14 mouse cellular contexts compared by ENCODE assay signal in genomic region chr11:58211682-58212067, GRCm38 (mm10). TPM values are rescaled to one million over a fixed set of nuclear protein-coding genes. Genes with fewer than 3 reads are reported as not detected.
DNase-seq lines count a peak whose midpoint lies in the region; ATAC-seq and TF ChIP-seq lines count a peak whose summit lies in the region.
"Had no signal": no experiment of that assay in that cellular context is flagged by ENCODE, and none has a peak within 500 bp of the region (broad histone marks: within the 10 kb centered on the region; RNA-seq: fewer than 3 reads in every experiment).

No protein-coding gene starts in this region.

- no peaks in the 10 kb centered on the region for H3K9me3 ChIP-seq in embryonic facial prominence, embryonic 13.5 days
- H3K9me3 ChIP-seq in embryonic facial prominence, embryonic 10.5 days, result no peaks in the 10 kb centered on the region
- no peaks in the 10 kb centered on the region for H3K9me3 ChIP-seq in intestine, postnatal 0 days (ENCODE audit: control insufficient read depth)
- no peaks in the 10 kb centered on the region for H3K9me3 ChIP-seq in intestine, embryonic 15.5 days
- no peaks in the 10 kb centered on the region for H3K9me3 ChIP-seq in liver, embryonic 13.5 days (replicated peaks)
- H3K9me3 ChIP-seq: embryonic facial prominence, embryonic 12.5 days had no signal

- DNase-seq in embryonic facial prominence, embryonic 10.5 days (ENCODE audit: low spot score), result no peak
- no peak for DNase-seq in liver, embryonic 13.5 days
- DNase-seq in layer of hippocampus, adult 18-20 months (ENCODE audit: low spot score in 2 of 2), result no peak
- DNase-seq in spleen, postnatal 4 days (ENCODE audit: low spot score in 2 of 2), result no peak
- DNase-seq: adrenal gland, adult 8-10 months; cerebellum, adult 11-12 months; heart, postnatal 36 days; kidney, postnatal 25 days; lung, postnatal 10 days had no signal

- no peak for ATAC-seq in embryonic facial prominence, embryonic 13.5 days (ENCODE audit: insufficient number of reproducible peaks, insufficient read depth, low FRiP score, low TSS enrichment, low read depth)
- no peak for ATAC-seq in intestine, postnatal 0 days
- ATAC-seq in intestine, embryonic 15.5 days, result no peak
- ATAC-seq in CD4-positive, CD25-positive, alpha-beta regulatory T cell, adult 4 months, result peak; percentile 53
- no peak for ATAC-seq in liver, embryonic 13.5 days (ENCODE audit: low read depth)

- H3K4me3 ChIP-seq in embryonic facial prominence, embryonic 13.5 days, result no peak overlapping the region
- H3K4me3 ChIP-seq in embryonic facial prominence, embryonic 10.5 days, result no peak overlapping the region
- H3K4me3 ChIP-seq in intestine, postnatal 0 days (ENCODE audit: low read depth, low read length), result no peak overlapping the region
- no peak overlapping the region for H3K4me3 ChIP-seq in intestine, embryonic 15.5 days (replicated peaks)
- no peak overlapping the region for H3K4me3 ChIP-seq in liver, embryonic 13.5 days (replicated peaks)
- H3K4me3 ChIP-seq: embryonic facial prominence, embryonic 12.5 days had no signal

- H3K4me2 ChIP-seq in embryonic facial prominence, embryonic 13.5 days, result no peak overlapping the region
- H3K4me2 ChIP-seq in intestine, postnatal 0 days (replicated peaks; ENCODE audit: low read depth), result peak overlapping the region; percentile 35; the same call in 1 of the 2 replicates
- H3K4me2 ChIP-seq in intestine, embryonic 15.5 days (replicated peaks), result no peak overlapping the region
- H3K4me2 ChIP-seq in liver, embryonic 13.5 days, result peak overlapping the region; percentile 23; the same call in 1 of the 2 replicates
- H3K4me2 ChIP-seq: embryonic facial prominence, embryonic 12.5 days had no signal

- peaks cover 10% of the 10 kb centered on the region for H3K4me1 ChIP-seq in embryonic facial prominence, embryonic 13.5 days
- H3K4me1 ChIP-seq in embryonic facial prominence, embryonic 10.5 days, result peaks cover 25% of the 10 kb centered on the region
- H3K4me1 ChIP-seq in intestine, postnatal 0 days (replicated peaks; ENCODE audit: control insufficient read depth, insufficient read depth, low read length), result 0 out of 2 replicates have a peak, but pooled peaks cover 6% of the 10 kb centered on the region
- H3K4me1 ChIP-seq in intestine, embryonic 15.5 days (replicated peaks), result no peaks in the 10 kb centered on the region
- peaks cover 59% of the 10 kb centered on the region for H3K4me1 ChIP-seq in liver, embryonic 13.5 days (replicated peaks)

- peak overlapping the region; percentile 44; the same call in 1 of the 2 replicates for H3K9ac ChIP-seq in embryonic facial prominence, embryonic 13.5 days
- H3K9ac ChIP-seq in intestine, postnatal 0 days (ENCODE audit: low read depth, low read length), result no peak overlapping the region
- no peak overlapping the region for H3K9ac ChIP-seq in intestine, embryonic 15.5 days
- H3K9ac ChIP-seq in liver, embryonic 13.5 days, result peak overlapping the region; percentile 42; the same call in 1 of the 2 replicates
- H3K9ac ChIP-seq: embryonic facial prominence, embryonic 12.5 days had no signal

- 11% methylated on average over 2 of the region's 2 CpGs for WGBS in embryonic facial prominence, embryonic 13.5 days
- WGBS in embryonic facial prominence, embryonic 10.5 days, result 13% methylated on average over 2 of the region's 2 CpGs
- WGBS in intestine, postnatal 0 days, result 29% methylated on average over 2 of the region's 2 CpGs
- 32% methylated on average over 2 of the region's 2 CpGs for WGBS in intestine, embryonic 15.5 days
- 47% methylated on average over 2 of the region's 2 CpGs for WGBS in liver, embryonic 13.5 days (ENCODE audit: insufficient replicate concordance)

- no peaks in the 10 kb centered on the region for H3K36me3 ChIP-seq in embryonic facial prominence, embryonic 13.5 days
- H3K36me3 ChIP-seq in embryonic facial prominence, embryonic 10.5 days (replicated peaks), result no peaks in the 10 kb centered on the region
- peaks cover 9% of the 10 kb centered on the region; the same call in 1 of the 2 replicates for H3K36me3 ChIP-seq in intestine, postnatal 0 days (ENCODE audit: control insufficient read depth, insufficient read depth)
- 0 out of 2 replicates have a peak, but pooled peaks cover 2% of the 10 kb centered on the region for H3K36me3 ChIP-seq in intestine, embryonic 15.5 days
- no peaks in the 10 kb centered on the region for H3K36me3 ChIP-seq in liver, embryonic 13.5 days
- H3K36me3 ChIP-seq: embryonic facial prominence, embryonic 12.5 days had no signal

- H3K27ac ChIP-seq in embryonic facial prominence, embryonic 13.5 days, result no peak overlapping the region
- no peak overlapping the region for H3K27ac ChIP-seq in embryonic facial prominence, embryonic 10.5 days (replicated peaks)
- H3K27ac ChIP-seq in intestine, postnatal 0 days (ENCODE audit: low read depth, low read length), result no peak overlapping the region
- H3K27ac ChIP-seq in intestine, embryonic 15.5 days, result no peak overlapping the region
- peak overlapping the region; percentile 65 for H3K27ac ChIP-seq in liver, embryonic 13.5 days
- H3K27ac ChIP-seq: embryonic facial prominence, embryonic 12.5 days had no signal

- TF ChIP-seq CTCF in intestine, postnatal 0 days (IDR thresholded peaks at IDR 0.05; ENCODE audit: low read depth), result no peak

- H3K27me3 ChIP-seq in embryonic facial prominence, embryonic 13.5 days, result no peaks in the 10 kb centered on the region
- H3K27me3 ChIP-seq in embryonic facial prominence, embryonic 10.5 days (replicated peaks; ENCODE audit: low read depth, poor library complexity, severe bottlenecking), result no peaks in the 10 kb centered on the region; the same call in 1 of the 2 replicates
- no peaks in the 10 kb centered on the region for H3K27me3 ChIP-seq in intestine, postnatal 0 days (replicated peaks; ENCODE audit: control insufficient read depth, insufficient read depth, low read length)
- H3K27me3 ChIP-seq in intestine, embryonic 15.5 days (replicated peaks), result no peaks in the 10 kb centered on the region
- H3K27me3 ChIP-seq in liver, embryonic 13.5 days, result no peaks in the 10 kb centered on the region
- H3K27me3 ChIP-seq: embryonic facial prominence, embryonic 12.5 days had no signal

RNA-seq across cellular contexts. Expression of gene Irgm2, which starts 12.3 kb away (rescaled TPM):
- 1.5 and 1.8 TPM in 2 replicates for polyA plus RNA-seq in embryonic facial prominence, embryonic 13.5 days (2015; fragmentation: Nextera tagmentation; extraction: Ambion mirVana)
- polyA plus RNA-seq in embryonic facial prominence, embryonic 10.5 days (2016; fragmentation: Nextera tagmentation; extraction: Ambion mirVana), result 0.54 and 0.58 TPM in 2 replicates
- polyA plus RNA-seq in intestine, postnatal 0 days (2015; fragmentation: Nextera tagmentation; extraction: Ambion mirVana), result 5.4 and 6.4 TPM in 2 replicates
- polyA plus RNA-seq in intestine, embryonic 15.5 days (2015; fragmentation: Nextera tagmentation; extraction: Ambion mirVana), result 3.8 TPM in 2 replicates
- 10 to 100 TPM; 51.0 to 68.1 TPM for polyA plus RNA-seq in CD4-positive, CD25-positive, alpha-beta regulatory T cell, adult 4 months (2017; shearing (Covaris generic))
- 2.6 and 3.8 TPM in 2 replicates for polyA plus RNA-seq in liver, embryonic 13.5 days (2015; fragmentation: Nextera tagmentation; extraction: Ambion mirVana)
- 1 to 10 TPM; 1.9 to 2.2 TPM for total RNA-seq in layer of hippocampus, adult 18-20 months (2021)

RNA-seq across cellular contexts. Expression of gene Igtp, which starts 12.3 kb away (rescaled TPM):
- polyA plus RNA-seq in embryonic facial prominence, embryonic 13.5 days (2015; fragmentation: Nextera tagmentation; extraction: Ambion mirVana), result 3.1 and 3.4 TPM in 2 replicates
- polyA plus RNA-seq in embryonic facial prominence, embryonic 10.5 days (2016; fragmentation: Nextera tagmentation; extraction: Ambion mirVana), result 2.1 and 2.8 TPM in 2 replicates
- polyA plus RNA-seq in intestine, postnatal 0 days (2015; fragmentation: Nextera tagmentation; extraction: Ambion mirVana), result 10.9 and 11.5 TPM in 2 replicates
- 5.0 and 5.6 TPM in 2 replicates for polyA plus RNA-seq in intestine, embryonic 15.5 days (2015; fragmentation: Nextera tagmentation; extraction: Ambion mirVana)
- polyA plus RNA-seq in CD4-positive, CD25-positive, alpha-beta regulatory T cell, adult 4 months (2017; shearing (Covaris generic)), result 100 to 1,000 TPM; 433 to 495 TPM
- 6.4 and 7.7 TPM in 2 replicates for polyA plus RNA-seq in liver, embryonic 13.5 days (2015; fragmentation: Nextera tagmentation; extraction: Ambion mirVana)
- total RNA-seq in layer of hippocampus, adult 18-20 months (2021), result 1 to 10 TPM; 2.2 to 2.3 TPM

RNA-seq across cellular contexts. Expression of gene Mrpl22, which starts 40.2 kb away (rescaled TPM):
- 135 and 138 TPM in 2 replicates for polyA plus RNA-seq in embryonic facial prominence, embryonic 13.5 days (2015; fragmentation: Nextera tagmentation; extraction: Ambion mirVana)
- 143 and 146 TPM in 2 replicates for polyA plus RNA-seq in embryonic facial prominence, embryonic 10.5 days (2016; fragmentation: Nextera tagmentation; extraction: Ambion mirVana)
- polyA plus RNA-seq in intestine, postnatal 0 days (2015; fragmentation: Nextera tagmentation; extraction: Ambion mirVana), result 86.2 and 90.1 TPM in 2 replicates
- 126 and 128 TPM in 2 replicates for polyA plus RNA-seq in intestine, embryonic 15.5 days (2015; fragmentation: Nextera tagmentation; extraction: Ambion mirVana)
- polyA plus RNA-seq in CD4-positive, CD25-positive, alpha-beta regulatory T cell, adult 4 months (2017; shearing (Covaris generic)), result 10 to 100 TPM; 66.8 to 74.2 TPM
- polyA plus RNA-seq in liver, embryonic 13.5 days (2015; fragmentation: Nextera tagmentation; extraction: Ambion mirVana), result 134 and 138 TPM in 2 replicates
- total RNA-seq in layer of hippocampus, adult 18-20 months (2021), result 10 to 100 TPM; 32.4 to 37.6 TPM

RNA-seq across cellular contexts. Expression of gene Gemin5, which starts 43.3 kb away (rescaled TPM):
- polyA plus RNA-seq in embryonic facial prominence, embryonic 13.5 days (2015; fragmentation: Nextera tagmentation; extraction: Ambion mirVana), result 25.0 and 26.1 TPM in 2 replicates
- 39.6 and 40.5 TPM in 2 replicates for polyA plus RNA-seq in embryonic facial prominence, embryonic 10.5 days (2016; fragmentation: Nextera tagmentation; extraction: Ambion mirVana)
- polyA plus RNA-seq in intestine, postnatal 0 days (2015; fragmentation: Nextera tagmentation; extraction: Ambion mirVana), result 3.6 and 4.0 TPM in 2 replicates
- 18.5 and 18.6 TPM in 2 replicates for polyA plus RNA-seq in intestine, embryonic 15.5 days (2015; fragmentation: Nextera tagmentation; extraction: Ambion mirVana)
- polyA plus RNA-seq in CD4-positive, CD25-positive, alpha-beta regulatory T cell, adult 4 months (2017; shearing (Covaris generic)), result 1 to 10 TPM; 6.5 to 7.8 TPM
- 15.5 and 16.0 TPM in 2 replicates for polyA plus RNA-seq in liver, embryonic 13.5 days (2015; fragmentation: Nextera tagmentation; extraction: Ambion mirVana)
- total RNA-seq in layer of hippocampus, adult 18-20 months (2021), result 10 to 100 TPM; 20.1 TPM

Comparison
In these comparisons a context has a peak if more than half of its experiments do, and no peak if none do; other contexts are left out.
1. H3K4me2 ChIP-seq: peak in intestine, postnatal 0 days (single experiment) and liver, embryonic 13.5 days (single experiment); none in embryonic facial prominence, embryonic 13.5 days (single experiment) and intestine, embryonic 15.5 days (single experiment).
2. H3K9ac ChIP-seq: peak in embryonic facial prominence, embryonic 13.5 days (single experiment) and liver, embryonic 13.5 days (single experiment); none in intestine, postnatal 0 days (single experiment) and intestine, embryonic 15.5 days (single experiment).
3. RNA of gene Igtp, which starts 12.3 kb away (polyA plus RNA-seq): 433 to 495 TPM in CD4-positive, CD25-positive, alpha-beta regulatory T cell, adult 4 months; 10.9 to 11.5 TPM in intestine, postnatal 0 days, 6.4 to 7.7 TPM in liver, embryonic 13.5 days, 5.0 to 5.6 TPM in intestine, embryonic 15.5 days, 3.1 to 3.4 TPM in embryonic facial prominence, embryonic 13.5 days and 2.1 to 2.8 TPM in embryonic facial prominence, embryonic 10.5 days; every median in the first group is over 10 times any median in the second.